Mouse (Mus musculus) midbrain, postnatal 0 days (tissue): ENCODE data around the gene Hgf. TPM values are rescaled to one million over a fixed set of nuclear protein-coding genes. Genes with fewer than 3 reads are reported as not detected.
A peak's percentile ranks its signal among the peaks of the same experiment; 100 is the strongest.

ENCODE experiments used
- ATAC-seq: fragments of 200-750 bp; cut with Nextera tagmentation; 2 replicates; pipeline ENCODE4 v1.8.0; 2017; ENCODE audit warnings: moderate number of reproducible peaks, mild to moderate bottlenecking, moderate TSS enrichment, moderate library complexity; ENCODE audit not compliant: low FRiP score
- DNase-seq: peaks from one replicate; pipeline ENCODE4 v3.0.0-alpha.2; 2015; ENCODE audit warnings: low spot score
- H3K27ac ChIP-seq: fragments of 300-500 bp; sonication (generic); 2 replicates; pipeline ENCODE4 v1.5.1; 2014; ENCODE audit warnings: low read depth, mild to moderate bottlenecking, low read length, mixed read lengths
- H3K27me3 ChIP-seq: fragments of 300-500 bp; sonication (generic); 2 replicates; pipeline ENCODE4 v1.6.1; 2014; ENCODE audit warnings: low read length, control low read depth, mixed read lengths; ENCODE audit not compliant: insufficient read depth
- H3K36me3 ChIP-seq: fragments of 300-500 bp; sonication (generic); 2 replicates; pipeline ENCODE4 v1.6.1; 2014; ENCODE audit warnings: low read length, control low read depth, mixed read lengths; ENCODE audit not compliant: insufficient read depth
- H3K4me1 ChIP-seq: fragments of 300-500 bp; sonication (generic); 2 replicates; pipeline ENCODE4 v1.6.1; 2014; ENCODE audit warnings: mild to moderate bottlenecking, control low read depth, antibody characterized with exemption, low read length, mixed read lengths; ENCODE audit not compliant: insufficient read depth
- H3K4me2 ChIP-seq: fragments of 300-500 bp; sonication (generic); 2 replicates; pipeline ENCODE4 v1.6.1; 2014; ENCODE audit warnings: low read depth, mild to moderate bottlenecking, low read length, mixed read lengths; ENCODE audit not compliant: poor library complexity, severe bottlenecking
- H3K4me3 ChIP-seq: fragments of 300-500 bp; sonication (generic); 2 replicates; pipeline ENCODE4 v1.5.1; 2014; ENCODE audit warnings: low read depth, mild to moderate bottlenecking, low read length, moderate library complexity
- H3K9ac ChIP-seq: fragments of 300-500 bp; sonication (generic); replicated peaks from 2 replicates; pipeline ENCODE4 v1.6.1; 2014; ENCODE audit warnings: mild to moderate bottlenecking, low read length, moderate library complexity, mixed read lengths; ENCODE audit not compliant: poor library complexity, severe bottlenecking
- H3K9me3 ChIP-seq: fragments of 300-500 bp; sonication (generic); 2 replicates; pipeline ENCODE4 v1.6.1; 2016; ENCODE audit warnings: low read length, control low read depth
- CTCF ChIP-seq: IDR thresholded peaks from 2 replicates; pipeline ENCODE4 v1.5.1; 2016; ENCODE audit warnings: antibody characterized with exemption, mild to moderate bottlenecking
- WGBS: fragments of 180-500 bp; shearing (Covaris S2); extraction: QIAGEN DNeasy Blood & Tissue Kit; methylation state at CpG from one replicate; pipeline ENCODE4 v1.1.7; 2014; 5-methylcytosine and 5-hydroxymethylcytosine counted together
- polyA plus RNA-seq: library from polyadenylated mRNA; unstranded; fragments of >200 nt; fragmentation: Nextera tagmentation; extraction: Ambion mirVana; gene quantifications from 2 replicates; pipeline ENCODE4 v1.2.1, GENCODE M21; 2015
- total RNA-seq: library from RNA; depleted of rRNA; stranded (reverse); fragments of >200 nt; gene quantifications from 2 replicates; pipeline ENCODE4 v1.2.3, GENCODE M21; 2014; rRNA removed

Hgf gene
- total RNA-seq (1.8 and 2.8 TPM in 2 replicates), polyA plus RNA-seq (0.57 and 0.71 TPM in 2 replicates)

- no peak within 1 kb of the TSS for H3K27ac ChIP-seq
- no peaks in the 10 kb centered on the region for H3K27me3 ChIP-seq
- no peaks in the 10 kb centered on the region; the same call in 1 of the 2 replicates for H3K4me1 ChIP-seq
- peak; percentile 44 for DNase-seq
- H3K9ac ChIP-seq = no peak within 1 kb of the TSS
- 6% methylated on average over 16 of the region's 16 CpGs for WGBS
- no peaks in the 10 kb centered on the region for H3K9me3 ChIP-seq
- peak within 1 kb of the TSS; percentile 46 for H3K4me2 ChIP-seq
- no peaks in the 10 kb centered on the region for H3K36me3 ChIP-seq
- peak; percentile 64 for ATAC-seq
- H3K4me3 ChIP-seq = peak within 1 kb of the TSS; percentile 22
- peak; percentile 29 for TF ChIP-seq CTCF
Measured at GRCm38 (mm10) chr5:16553304-16554047, at the start of gene Hgf. Gene Hgf (plus strand): TSS chr5:16553495.

- Histone ChIP-seq H3K4me2 (no peak overlapping the region), H3K9me3 (no peaks in the 10 kb centered on the region), H3K36me3 (no peaks in the 10 kb centered on the region), H3K4me3 (no peak overlapping the region), H3K27me3 (no peaks in the 10 kb centered on the region), H3K9ac (no peak overlapping the region), H3K27ac (no peak overlapping the region), H3K4me1 (no peaks in the 10 kb centered on the region)
- WGBS = 77% methylated on average over 4 of the region's 4 CpGs
- DNase-seq = no peak
- ATAC-seq = no peak
- TF ChIP-seq CTCF = no peak
Measured at GRCm38 (mm10) chr5:16506702-16507350, 46.5 kb upstream of the Hgf start.

- no peaks in the 10 kb centered on the region for H3K27me3 ChIP-seq
- H3K4me2 ChIP-seq = no peak overlapping the region
- 83% methylated on average over 3 of the region's 3 CpGs for WGBS
- TF ChIP-seq CTCF = no peak
- H3K4me1 ChIP-seq = no peaks in the 10 kb centered on the region
- H3K27ac ChIP-seq = no peak overlapping the region
- no peak overlapping the region for H3K4me3 ChIP-seq
- no peaks in the 10 kb centered on the region for H3K36me3 ChIP-seq
- no peak overlapping the region for H3K9ac ChIP-seq
- H3K9me3 ChIP-seq = no peaks in the 10 kb centered on the region
- DNase-seq (no peak), ATAC-seq (no peak)
Measured at GRCm38 (mm10) chr5:16531619-16532277, 21.5 kb upstream of the Hgf start.

GRCm38 (mm10) chr5:16538067-16538466 is 15.2 kb upstream of the Hgf start:
- Histone ChIP-seq H3K4me2 (no peak overlapping the region), H3K9ac (no peak overlapping the region), H3K27ac (no peak overlapping the region), H3K4me1 (no peaks in the 10 kb centered on the region), H3K27me3 (no peaks in the 10 kb centered on the region), H3K36me3 (no peaks in the 10 kb centered on the region), H3K4me3 (no peak overlapping the region), H3K9me3 (no peaks in the 10 kb centered on the region)
- ATAC-seq = no peak
- DNase-seq = no peak
- TF ChIP-seq CTCF = no peak
- WGBS = 89% methylated on average over 2 of the region's 2 CpGs

- ATAC-seq = no peak
- Histone ChIP-seq H3K36me3 (no peaks in the 10 kb centered on the region), H3K4me1 (no peaks in the 10 kb centered on the region), H3K4me3 (no peak overlapping the region), H3K9me3 (no peaks in the 10 kb centered on the region), H3K27ac (no peak overlapping the region), H3K9ac (no peak overlapping the region), H3K27me3 (no peaks in the 10 kb centered on the region), H3K4me2 (no peak overlapping the region)
- 19% methylated on average over 2 of the region's 2 CpGs for WGBS
- no peak for TF ChIP-seq CTCF
- no peak for DNase-seq
Measured at GRCm38 (mm10) chr5:16541561-16542116, 11.7 kb upstream of the Hgf start.
